Mouse (Mus musculus) neural tube, embryonic 11.5 days (tissue): ENCODE data around the gene Aldoc. TPM values are rescaled to one million over a fixed set of nuclear protein-coding genes. Genes with fewer than 3 reads are reported as not detected.

Experiments used
- ATAC-seq: fragments of 200-750 bp; cut with Nextera tagmentation; 2 replicates; pipeline ENCODE4 v1.8.0; 2017; ENCODE audit warnings: moderate number of reproducible peaks, mild to moderate bottlenecking, moderate TSS enrichment, moderate library complexity; ENCODE audit not compliant: insufficient read depth, low FRiP score, low TSS enrichment
- DNase-seq: peaks from one replicate; pipeline ENCODE4 v3.0.0-alpha.2; 2015; ENCODE audit warnings: low spot score
- H3K27ac ChIP-seq: fragments of 300-500 bp; sonication (generic); 2 replicates; pipeline ENCODE4 v1.5.1; 2014; ENCODE audit warnings: low read depth, mild to moderate bottlenecking, low read length
- H3K27me3 ChIP-seq: fragments of 300-500 bp; sonication (generic); 2 replicates; pipeline ENCODE4 v1.6.1; 2014; ENCODE audit warnings: mild to moderate bottlenecking, low read length, mixed read lengths; ENCODE audit not compliant: control insufficient read depth, insufficient read depth
- H3K36me3 ChIP-seq: fragments of 300-500 bp; sonication (generic); 2 replicates; pipeline ENCODE4 v1.6.1; 2014; ENCODE audit warnings: mild to moderate bottlenecking, low read length, moderate library complexity, mixed read lengths; ENCODE audit not compliant: control insufficient read depth, insufficient read depth
- H3K4me1 ChIP-seq: fragments of 300-500 bp; sonication (generic); 2 replicates; pipeline ENCODE4 v1.6.1; 2014; ENCODE audit warnings: low read length, mixed read lengths; ENCODE audit not compliant: control insufficient read depth, insufficient read depth
- H3K4me2 ChIP-seq: fragments of 300-500 bp; sonication (generic); 2 replicates; pipeline ENCODE4 v1.6.1; 2014; ENCODE audit warnings: low read depth, mild to moderate bottlenecking, moderate library complexity
- H3K4me3 ChIP-seq: fragments of 300-500 bp; sonication (generic); 2 replicates; pipeline ENCODE4 v1.5.1; 2014; ENCODE audit warnings: low read depth, low read length
- H3K9ac ChIP-seq: fragments of 300-500 bp; sonication (generic); 2 replicates; pipeline ENCODE4 v1.6.1; 2014; ENCODE audit warnings: mild to moderate bottlenecking, low read length
- H3K9me3 ChIP-seq: fragments of 300-500 bp; sonication (generic); 2 replicates; pipeline ENCODE4 v1.6.1; 2016; ENCODE audit warnings: low read length; ENCODE audit not compliant: control insufficient read depth
- WGBS: fragments of 180-500 bp; shearing (Covaris S2); extraction: QIAGEN DNeasy Blood & Tissue Kit; methylation state at CpG from one replicate; pipeline ENCODE4 v1.1.7; 2014; 5-methylcytosine and 5-hydroxymethylcytosine counted together
- polyA plus RNA-seq: library from polyadenylated mRNA; unstranded; fragments of >200 nt; fragmentation: Nextera tagmentation; extraction: Ambion mirVana; gene quantifications from 2 replicates; pipeline ENCODE4 v1.2.1, GENCODE M21; 2014

Aldoc gene
- polyA plus RNA-seq, 1 experiment from 2014 or later: 3.0 TPM

- Histone ChIP-seq H3K4me2 (peak overlapping the region; percentile 92), H3K9ac (peak overlapping the region; percentile 92), H3K9me3 (no peaks in the 10 kb centered on the region), H3K27ac (0 out of 2 replicates have a peak overlapping the region, but pooled peaks have one; percentile 85), H3K4me1 (peaks cover 10% of the 10 kb centered on the region), H3K36me3 (peaks cover 13% of the 10 kb centered on the region), H3K4me3 (peak overlapping the region; percentile 80), H3K27me3 (no peaks in the 10 kb centered on the region)
- no peak for ATAC-seq
- no peak for DNase-seq
- 87% methylated on average over 6 of the region's 6 CpGs for WGBS
These were observed 21.6 kb downstream of the Aldoc start for GRCm38 (mm10) chr11:78344328-78344889.

- ATAC-seq (no peak), DNase-seq (no peak)
- Histone ChIP-seq H3K4me2 (peak overlapping the region; percentile 92), H3K27ac (no peak overlapping the region), H3K27me3 (no peaks in the 10 kb centered on the region), H3K4me1 (peaks cover 10% of the 10 kb centered on the region), H3K36me3 (peaks cover 11% of the 10 kb centered on the region), H3K9ac (no peak overlapping the region; the same call in 1 of the 2 replicates), H3K9me3 (no peaks in the 10 kb centered on the region), H3K4me3 (no peak overlapping the region)
- WGBS: 60% methylated on average over 8 of the region's 8 CpGs
These were observed 22.3 kb downstream of the Aldoc start for GRCm38 (mm10) chr11:78344890-78345715.

- DNase-seq (no peak), ATAC-seq (no peak)
- Histone ChIP-seq H3K4me2 (no peak overlapping the region), H3K4me1 (peaks cover 10% of the 10 kb centered on the region), H3K4me3 (no peak overlapping the region), H3K27me3 (no peaks in the 10 kb centered on the region), H3K9me3 (no peaks in the 10 kb centered on the region), H3K36me3 (peaks cover 10% of the 10 kb centered on the region), H3K27ac (no peak overlapping the region), H3K9ac (no peak overlapping the region)
- WGBS: 87% methylated on average over 7 of the region's 7 CpGs
These were observed 23.0 kb downstream of the Aldoc start for GRCm38 (mm10) chr11:78345801-78346200.

- DNase-seq (no peak), ATAC-seq (no peak)
- H3K4me1 ChIP-seq: peaks cover 10% of the 10 kb centered on the region
- no peaks in the 10 kb centered on the region for H3K9me3 ChIP-seq
- H3K27me3 ChIP-seq: no peaks in the 10 kb centered on the region
- 87% methylated on average over 6 of the region's 6 CpGs for WGBS
- H3K36me3 ChIP-seq: peaks cover 8% of the 10 kb centered on the region
- no peak overlapping the region; the same call in 1 of the 2 replicates for H3K9ac ChIP-seq
- no peak overlapping the region for H3K4me3 ChIP-seq
- no peak overlapping the region for H3K4me2 ChIP-seq
- no peak overlapping the region for H3K27ac ChIP-seq
These were observed 23.7 kb downstream of the Aldoc start for GRCm38 (mm10) chr11:78346326-78347069.

GRCm38 (mm10) chr11:78347070-78347754 is 24.4 kb downstream of the Aldoc start:
- no peak overlapping the region; the same call in 1 of the 2 replicates for H3K9ac ChIP-seq
- H3K36me3 ChIP-seq: peaks cover 8% of the 10 kb centered on the region
- no peak overlapping the region for H3K4me2 ChIP-seq
- DNase-seq (peak; percentile 81), ATAC-seq (no peak)
- H3K9me3 ChIP-seq: no peaks in the 10 kb centered on the region
- 89% methylated on average over 10 of the region's 10 CpGs for WGBS
- H3K4me1 ChIP-seq: peaks cover 10% of the 10 kb centered on the region
- no peaks in the 10 kb centered on the region for H3K27me3 ChIP-seq
- no peak overlapping the region for H3K27ac ChIP-seq
- H3K4me3 ChIP-seq: no peak overlapping the region

GRCm38 (mm10) chr11:78347908-78348307 is 25.1 kb downstream of the Aldoc start:
- H3K9ac ChIP-seq: no peak overlapping the region
- H3K4me1 ChIP-seq: peaks cover 10% of the 10 kb centered on the region
- H3K4me3 ChIP-seq: no peak overlapping the region
- no peak overlapping the region for H3K27ac ChIP-seq
- 69% methylated on average over 9 of the region's 9 CpGs for WGBS
- H3K4me2 ChIP-seq: no peak overlapping the region
- no peaks in the 10 kb centered on the region for H3K27me3 ChIP-seq
- DNase-seq (no peak), ATAC-seq (no peak)
- no peaks in the 10 kb centered on the region for H3K9me3 ChIP-seq
- peaks cover 8% of the 10 kb centered on the region for H3K36me3 ChIP-seq

- H3K27me3 ChIP-seq: no peaks in the 10 kb centered on the region
- no peaks in the 10 kb centered on the region for H3K9me3 ChIP-seq
- peaks cover 8% of the 10 kb centered on the region for H3K4me1 ChIP-seq
- peaks cover 8% of the 10 kb centered on the region for H3K36me3 ChIP-seq
- no peak overlapping the region for H3K4me3 ChIP-seq
- no peak overlapping the region for H3K27ac ChIP-seq
- ATAC-seq: no peak
- 29% methylated on average over 7 of the region's 7 CpGs for WGBS
- H3K9ac ChIP-seq: no peak overlapping the region
- no peak overlapping the region for H3K4me2 ChIP-seq
- DNase-seq: no peak
These were observed 25.7 kb downstream of the Aldoc start for GRCm38 (mm10) chr11:78348474-78348873.
